Mouse (Mus musculus) embryonic fibroblast, embryonic 13.5 days (primary cell): ENCODE measurements at regions not wholly inside any gene's neighbourhood (a gene's known extent, or its start where the extent isn't known, plus 50 kb on each side); places are given as distances from the start of the nearest gene placed in this dataset.

Experiments used
- CTCF ChIP-seq: IDR thresholded peaks from 2 replicates; pipeline ENCODE4 v1.5.1; 2011; ENCODE audit warnings: mild to moderate bottlenecking, control low read depth, low read length, moderate library complexity, borderline replicate concordance; ENCODE audit not compliant: insufficient read depth
- POLR2A ChIP-seq: IDR thresholded peaks from 2 replicates; pipeline ENCODE4 v1.6.1; 2011; ENCODE audit warnings: low read depth, mild to moderate bottlenecking, control low read depth, low read length, moderate library complexity

DNA sequence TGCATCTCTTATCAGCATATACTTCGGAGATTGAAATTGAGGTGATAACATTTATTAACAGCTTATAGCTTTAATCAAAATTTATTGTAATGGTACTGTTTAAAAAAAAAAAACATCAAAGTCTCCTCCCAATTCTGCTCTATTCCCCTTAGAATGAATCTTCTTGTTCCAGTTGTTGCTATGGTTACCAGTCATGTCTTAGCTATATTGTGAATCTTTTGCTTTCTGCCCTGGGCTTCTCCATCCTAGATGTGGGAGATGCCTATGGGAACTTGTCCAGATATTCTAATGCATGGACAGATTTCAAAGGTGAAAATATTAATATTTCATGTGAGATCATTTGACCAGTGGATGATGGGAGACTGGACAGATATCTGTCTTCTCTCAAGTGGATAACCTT, 79.5 kb upstream of the Cxadr start:
- TF ChIP-seq CTCF (no peak), POLR2A (no peak)
